Mouse (Mus musculus): Measurements from ENCODE around the gene Gm13289. TPM values are rescaled to one million over a fixed set of nuclear protein-coding genes. Genes with fewer than 3 reads are reported as not detected.
"Not testable (repeated sequence)": the region's sequence is repeated elsewhere in the genome, so short reads cannot be mapped to it uniquely, and the experiment has no call there.

Gene Gm13289
- not detected for polyA plus RNA-seq (2017; shearing (Covaris generic))

DNA sequence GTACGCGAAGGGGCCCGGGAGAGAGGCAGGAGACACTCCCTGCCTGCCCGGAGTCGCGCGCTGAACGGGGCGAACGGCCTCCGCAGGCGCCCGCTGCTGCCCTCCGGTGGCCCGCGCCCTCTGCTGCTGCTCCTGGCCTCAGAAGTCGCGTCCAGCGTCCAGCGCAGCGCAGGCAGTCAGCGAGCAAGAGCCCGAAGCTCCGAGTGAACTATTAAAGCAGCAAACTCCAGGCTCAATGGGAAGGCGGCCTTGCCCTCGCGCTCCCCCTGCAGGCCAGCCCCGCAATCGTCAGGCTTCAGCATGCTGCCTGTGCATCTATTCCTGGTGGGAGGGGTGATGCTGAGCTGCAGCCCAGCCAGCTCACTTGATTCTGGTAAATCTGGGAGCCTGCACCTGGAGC is at the start of gene Gm13289:
Gene Gm13289, plus strand, starts transcription at position 301 of the 400 bp plus-strand sequence.
- not testable (repeated sequence) for ATAC-seq

DNA sequence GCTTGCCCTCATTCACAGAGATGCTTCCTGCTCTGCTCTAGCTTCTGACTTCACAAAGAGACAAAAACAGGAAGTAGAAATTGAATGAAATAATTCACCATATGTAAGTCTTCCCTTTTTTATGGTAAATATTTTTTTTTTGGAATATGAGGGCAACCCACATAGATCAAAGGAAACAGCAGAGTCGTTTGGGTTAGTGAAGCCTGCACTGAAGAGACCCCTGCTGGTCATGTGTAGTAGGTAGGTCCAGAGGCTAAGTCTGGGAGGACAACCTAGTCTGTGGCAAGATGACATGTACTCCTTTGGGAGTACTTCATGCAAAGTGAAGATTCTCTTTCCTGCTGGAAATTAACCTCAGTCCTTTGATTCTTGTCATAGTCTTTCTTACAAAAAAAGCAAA is 49.4 kb upstream of the Gm13289 start:
- ATAC-seq = peak; percentile 85

DNA sequence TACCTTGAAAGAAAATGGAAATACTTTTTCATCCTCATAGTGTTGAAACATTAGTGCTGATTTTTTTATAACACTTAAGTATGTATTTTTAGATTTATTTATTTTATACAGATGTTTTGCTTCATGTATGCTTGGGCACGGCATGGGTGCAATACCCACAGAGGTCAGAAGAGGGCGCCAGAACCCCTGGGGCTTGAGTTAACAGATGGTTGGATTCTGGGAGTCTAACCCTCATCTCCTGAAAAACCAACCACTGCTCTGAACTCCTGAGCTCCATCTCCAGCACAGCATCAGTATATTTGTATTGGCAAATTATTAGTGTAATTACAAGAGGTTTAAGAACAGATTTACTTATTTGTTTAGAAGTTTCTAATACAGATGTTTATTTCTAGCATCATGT is 38.2 kb upstream of the Gm13289 start:
- ATAC-seq = peak; percentile 75

DNA sequence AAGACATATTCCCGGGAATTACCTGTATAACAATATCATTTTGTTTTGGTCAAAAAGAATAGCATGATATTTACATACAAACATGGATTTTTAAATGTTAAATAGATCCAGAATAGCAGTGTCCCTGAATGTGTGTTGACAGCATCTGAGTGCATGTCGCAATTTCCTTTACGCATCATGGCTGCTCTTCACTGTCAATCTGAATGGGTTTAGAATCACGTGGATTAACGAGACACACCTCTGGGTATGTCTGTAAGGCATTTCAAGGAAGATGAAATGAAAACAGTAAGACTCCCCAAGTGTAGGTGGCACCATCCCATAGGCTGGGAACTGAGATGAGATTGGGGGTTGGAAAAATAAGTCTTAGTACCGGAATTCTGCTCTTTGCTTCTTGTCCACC is 37.7 kb upstream of the Gm13289 start:
- ATAC-seq = no peak

DNA sequence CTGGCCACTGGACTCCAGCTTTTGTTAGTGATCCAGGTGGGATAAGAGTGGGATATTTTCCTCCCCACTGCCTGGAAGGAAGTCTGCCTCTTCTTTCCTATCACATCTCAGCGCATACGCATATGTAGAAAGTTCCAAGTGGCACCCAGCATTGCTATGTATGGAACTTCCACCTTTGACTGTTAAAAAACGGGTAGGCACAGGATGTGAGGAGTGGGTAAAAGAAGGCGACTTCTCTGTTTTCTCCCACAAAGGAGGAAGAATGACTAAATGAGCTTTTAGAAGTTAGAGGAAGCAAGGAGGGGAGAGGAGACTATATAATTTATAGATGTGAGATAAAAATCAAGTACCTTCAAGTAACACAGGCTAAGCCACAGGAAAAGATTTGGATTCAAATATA is 35.3 kb upstream of the Gm13289 start:
- no peak for ATAC-seq

DNA sequence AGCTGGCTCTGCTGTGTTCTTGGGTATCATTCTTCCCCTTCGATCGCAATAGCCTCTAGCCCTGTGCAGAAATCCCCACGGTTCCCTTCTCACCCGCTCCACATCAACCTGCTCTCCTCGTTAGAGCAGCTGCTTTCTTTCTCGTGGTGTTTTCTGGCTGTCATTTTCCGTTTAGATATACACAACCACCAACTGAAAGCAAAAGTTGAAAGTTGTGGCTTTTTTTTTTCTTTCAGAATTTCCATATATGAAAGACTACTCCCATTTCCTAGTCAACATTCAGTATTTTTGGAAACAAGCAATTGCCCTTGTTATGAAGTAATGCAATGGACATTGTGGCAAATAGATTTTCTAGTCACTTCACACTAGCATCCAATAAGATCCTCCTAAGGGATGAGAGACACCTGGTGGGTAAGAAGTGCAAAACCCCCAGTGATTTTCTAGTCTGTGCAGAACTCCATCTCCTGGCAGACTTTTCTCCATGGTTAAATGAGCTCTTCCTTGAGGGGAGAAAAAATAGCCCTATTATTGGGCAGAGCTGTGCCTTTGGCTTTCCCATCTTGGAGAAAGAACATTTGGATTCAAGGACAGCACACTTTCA is 33.9 kb upstream of the Gm13289 start:
- ATAC-seq = peak; percentile 66

DNA sequence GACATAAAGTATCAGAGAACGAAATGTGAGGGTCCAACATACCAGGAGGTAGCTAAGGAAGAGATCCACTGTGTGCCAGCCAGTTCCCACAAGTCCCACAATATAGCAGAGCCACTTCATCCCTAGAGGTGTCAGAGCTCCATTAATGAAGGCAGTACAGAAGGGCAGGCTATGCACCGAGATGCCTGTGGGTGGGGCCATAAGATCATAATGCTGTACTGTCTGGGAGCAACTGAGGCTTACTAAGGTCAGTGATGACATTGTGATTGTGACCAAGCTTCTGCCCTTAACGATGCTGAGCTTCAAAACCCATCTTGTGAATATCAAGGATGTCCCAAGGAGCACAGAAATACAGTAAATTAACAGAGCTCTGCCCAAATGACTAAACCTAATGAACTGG is 32.5 kb upstream of the Gm13289 start:
- ATAC-seq = peak; percentile 38

DNA sequence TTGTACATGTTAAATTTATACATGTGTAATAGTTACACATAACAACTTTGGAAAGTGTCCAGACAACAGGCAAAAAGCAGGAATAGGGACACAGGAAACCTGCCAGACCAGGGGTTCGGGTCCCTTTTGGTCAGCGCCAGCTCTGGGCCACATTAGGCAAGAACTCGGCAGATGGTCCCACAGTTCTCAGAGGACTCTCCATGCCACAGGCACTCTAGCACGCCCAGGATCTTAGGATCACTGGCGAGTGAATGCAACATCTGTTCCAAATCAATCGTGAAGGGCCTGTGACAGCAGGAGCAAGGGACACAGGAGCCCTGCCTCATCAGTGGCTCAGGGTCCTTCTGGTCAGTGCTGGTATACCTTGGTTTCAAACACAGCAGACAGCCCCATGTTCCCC is 26.8 kb upstream of the Gm13289 start:
- no peak for ATAC-seq

DNA sequence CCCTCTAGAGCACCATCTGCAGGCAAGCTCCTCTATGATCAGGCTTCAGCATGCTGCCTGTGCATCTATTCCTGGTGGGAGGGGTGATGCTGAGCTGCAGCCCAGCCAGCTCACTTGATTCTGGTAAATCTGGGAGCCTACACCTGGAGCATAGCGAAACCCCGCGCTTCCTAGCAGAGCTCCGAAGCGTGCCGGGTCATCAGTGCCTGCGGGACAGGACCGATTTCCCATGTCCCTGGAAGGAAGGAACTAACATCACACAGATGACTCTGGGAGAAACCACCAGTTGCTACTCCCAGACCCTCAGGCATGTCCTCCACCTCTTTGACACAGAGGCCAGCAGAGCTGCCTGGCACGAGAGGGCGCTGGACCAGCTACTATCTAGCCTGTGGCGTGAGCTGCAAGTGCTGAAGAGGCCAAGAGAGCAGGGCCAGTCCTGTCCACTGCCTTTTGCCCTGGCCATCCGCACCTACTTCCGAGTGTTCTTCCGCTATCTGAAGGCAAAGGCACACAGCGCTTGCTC is 21.8 kb upstream of the Gm13289 start, which contains the start of gene Gm13271:
Gene Gm13271, plus strand, starts transcription at position 51 of the 523 bp plus-strand sequence.
- not testable (repeated sequence) for ATAC-seq

DNA sequence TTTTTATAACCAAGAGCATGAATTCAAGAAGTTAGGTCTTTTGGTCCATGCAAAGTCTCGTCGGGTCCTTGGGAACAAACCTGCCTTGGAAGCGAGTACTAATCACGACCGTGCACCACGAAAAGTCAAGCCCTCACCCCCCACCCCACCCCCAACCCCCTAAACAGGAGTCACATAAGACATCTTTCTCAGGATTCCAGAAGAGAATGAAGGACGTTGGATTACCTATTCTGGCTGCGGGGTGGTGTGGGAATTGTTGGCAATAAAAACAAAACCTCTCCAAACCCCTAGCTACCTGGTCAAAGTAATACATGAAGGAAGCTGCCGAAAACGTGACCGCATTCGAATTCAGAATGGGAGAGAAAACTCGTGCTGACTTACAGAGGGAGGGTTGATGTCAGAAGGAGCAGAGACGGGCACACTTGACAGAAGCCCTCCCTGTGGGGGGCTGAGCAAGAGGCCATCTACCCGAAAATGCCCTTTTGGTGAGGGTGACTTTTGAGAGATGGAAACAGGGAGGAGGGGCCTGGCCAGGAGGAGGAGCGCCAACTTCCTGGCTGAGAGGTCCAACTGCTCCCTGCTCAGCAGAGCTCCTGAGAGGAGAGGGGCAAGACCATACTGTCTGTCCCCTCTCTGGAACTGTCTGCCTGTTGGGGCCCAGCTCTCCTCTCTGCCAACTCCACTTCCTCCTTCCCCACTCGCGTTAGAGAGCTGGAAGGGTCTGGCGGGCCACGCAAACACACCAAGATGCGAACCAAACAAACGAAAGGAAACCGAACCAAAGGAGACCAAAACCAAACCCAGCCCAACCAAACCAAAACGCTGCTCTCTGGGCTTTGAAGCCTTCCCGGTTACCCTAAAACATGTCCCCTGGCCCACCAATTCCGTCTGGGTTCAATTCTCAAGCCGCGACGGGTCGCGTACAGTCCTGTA is 19.9 kb upstream of the Gm13289 start:
- ATAC-seq = not testable (repeated sequence)

DNA sequence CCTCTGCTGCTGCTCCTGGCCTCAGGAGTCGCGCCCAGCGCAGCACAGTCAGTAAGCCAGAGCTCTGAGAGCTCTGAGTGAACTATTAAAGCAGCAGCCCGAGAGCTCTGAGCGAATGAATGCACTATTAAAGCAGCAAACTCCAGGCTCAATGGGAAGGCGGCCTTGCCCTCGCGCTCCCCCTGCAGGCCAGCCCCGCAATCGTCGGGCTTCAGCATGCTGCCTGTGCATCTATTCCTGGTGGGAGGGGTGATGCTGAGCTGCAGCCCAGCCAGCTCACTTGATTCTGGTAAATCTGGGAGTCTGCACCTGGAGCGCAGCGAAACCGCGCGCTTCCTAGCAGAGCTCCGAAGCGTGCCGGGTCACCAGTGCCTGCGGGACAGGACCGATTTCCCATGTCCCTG is 19.1 kb upstream of the Gm13289 start:
- peak; percentile 100 for ATAC-seq

DNA sequence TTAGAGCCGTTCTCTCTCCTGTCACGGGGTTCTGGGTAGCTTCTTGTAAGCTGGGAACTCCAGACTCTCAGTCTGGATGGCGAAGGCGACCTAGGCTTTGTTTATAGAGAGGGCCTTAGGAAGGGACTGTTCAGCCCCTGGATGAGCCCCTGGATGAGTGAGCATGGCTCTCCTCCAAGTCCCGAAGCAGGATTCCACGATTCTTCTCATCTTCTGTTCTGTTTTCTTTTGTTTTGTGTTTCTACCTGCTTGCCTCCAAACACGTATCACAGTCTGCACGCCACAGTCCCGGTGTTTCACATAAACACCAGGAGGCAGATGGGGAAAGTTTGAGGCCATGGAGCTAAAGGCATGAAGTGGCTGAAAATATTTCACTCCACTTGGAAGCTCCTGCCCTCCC is 18.0 kb upstream of the Gm13289 start:
- ATAC-seq = not testable (repeated sequence)

DNA sequence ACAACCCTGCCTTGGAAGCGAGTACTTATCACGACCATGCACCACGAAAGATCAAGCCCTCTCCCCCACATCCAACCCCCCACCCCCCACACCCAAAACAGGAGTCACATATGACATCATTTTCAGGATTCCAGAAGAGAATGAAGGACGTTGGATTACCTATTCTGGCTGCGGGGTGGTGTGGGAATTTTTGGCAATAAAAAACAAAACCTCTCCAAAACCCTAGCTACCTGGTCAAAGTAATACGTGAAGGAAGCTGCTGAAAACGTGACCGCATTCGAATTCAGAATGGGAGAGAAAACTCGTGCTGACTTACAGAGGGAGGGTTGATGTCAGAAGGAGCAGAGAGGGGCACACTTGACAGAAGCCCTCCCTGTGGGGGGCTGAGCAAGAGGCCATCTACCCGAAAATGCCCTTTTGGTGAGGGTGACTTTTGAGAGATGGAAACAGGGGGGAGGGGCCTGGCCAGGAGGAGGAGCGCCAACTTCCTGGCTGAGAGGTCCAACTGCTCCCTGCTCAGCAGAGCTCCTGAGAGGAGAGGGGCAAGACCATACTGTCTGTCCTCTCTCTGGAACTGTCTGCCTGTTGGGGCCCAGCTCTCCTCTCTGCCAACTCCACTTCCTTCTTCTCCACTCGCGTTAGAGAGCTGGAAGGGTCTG is 17.0 kb upstream of the Gm13289 start, which contains the start of gene Gm13283:
Gene Gm13283, plus strand, starts transcription at position 510 of the 659 bp plus-strand sequence.
- ATAC-seq = not testable (repeated sequence)

DNA sequence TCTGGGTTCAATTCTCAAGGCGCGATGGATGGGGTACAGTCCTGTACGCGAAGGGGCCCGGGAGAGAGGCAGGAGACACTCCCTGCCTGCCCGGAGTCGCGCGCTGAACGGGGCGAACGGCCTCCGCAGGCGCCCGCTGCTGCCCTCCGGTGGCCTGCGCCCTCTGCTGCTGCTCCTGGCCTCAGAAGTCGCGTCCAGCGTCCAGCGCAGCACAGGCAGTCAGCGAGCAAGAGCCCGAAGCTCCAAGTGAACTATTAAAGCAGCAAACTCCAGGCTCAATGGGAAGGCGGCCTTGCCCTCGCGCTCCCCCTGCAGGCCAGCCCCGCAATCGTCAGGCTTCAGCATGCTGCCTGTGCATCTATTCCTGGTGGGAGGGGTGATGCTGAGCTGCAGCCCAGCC is 16.3 kb upstream of the Gm13289 start:
- ATAC-seq = not testable (repeated sequence)

DNA sequence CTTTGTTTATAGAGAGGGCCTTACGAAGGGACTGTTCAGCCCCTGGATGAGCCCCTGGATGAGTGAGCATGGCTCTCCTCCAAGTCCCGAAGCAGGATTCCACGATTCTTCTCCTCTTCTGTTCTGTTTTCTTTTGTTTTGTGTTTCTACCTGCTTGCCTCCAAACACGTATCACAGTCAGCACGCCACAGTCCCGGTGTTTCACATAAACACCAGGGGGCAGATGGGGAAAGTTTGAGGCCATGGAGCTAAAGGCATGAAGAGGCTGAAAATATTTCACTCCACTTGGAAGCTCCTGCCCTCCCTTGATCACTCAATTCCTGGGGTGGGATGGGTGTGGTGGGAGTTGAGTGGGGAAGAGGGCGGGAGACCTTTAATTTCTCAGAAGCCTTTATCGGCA is 14.9 kb upstream of the Gm13289 start:
- not testable (repeated sequence) for ATAC-seq

DNA sequence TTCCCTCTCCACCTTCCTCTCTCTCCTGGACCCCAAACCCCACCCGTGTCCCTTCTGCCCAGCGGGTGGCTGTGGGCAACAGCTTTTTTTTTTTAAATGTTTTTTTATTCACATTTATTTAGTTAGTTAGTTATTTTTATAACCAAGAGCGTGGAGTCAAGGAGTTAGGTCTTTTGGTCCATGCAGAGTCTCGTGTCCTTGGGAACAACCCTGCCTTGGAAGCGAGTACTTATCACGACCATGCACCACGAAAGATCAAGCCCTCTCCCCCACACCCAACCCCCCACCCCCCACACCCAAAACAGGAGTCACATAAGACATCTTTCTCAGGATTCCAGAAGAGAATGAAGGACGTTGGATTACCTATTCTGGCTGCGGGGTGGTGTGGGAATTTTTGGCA is 14.4 kb upstream of the Gm13289 start:
- not testable (repeated sequence) for ATAC-seq

DNA sequence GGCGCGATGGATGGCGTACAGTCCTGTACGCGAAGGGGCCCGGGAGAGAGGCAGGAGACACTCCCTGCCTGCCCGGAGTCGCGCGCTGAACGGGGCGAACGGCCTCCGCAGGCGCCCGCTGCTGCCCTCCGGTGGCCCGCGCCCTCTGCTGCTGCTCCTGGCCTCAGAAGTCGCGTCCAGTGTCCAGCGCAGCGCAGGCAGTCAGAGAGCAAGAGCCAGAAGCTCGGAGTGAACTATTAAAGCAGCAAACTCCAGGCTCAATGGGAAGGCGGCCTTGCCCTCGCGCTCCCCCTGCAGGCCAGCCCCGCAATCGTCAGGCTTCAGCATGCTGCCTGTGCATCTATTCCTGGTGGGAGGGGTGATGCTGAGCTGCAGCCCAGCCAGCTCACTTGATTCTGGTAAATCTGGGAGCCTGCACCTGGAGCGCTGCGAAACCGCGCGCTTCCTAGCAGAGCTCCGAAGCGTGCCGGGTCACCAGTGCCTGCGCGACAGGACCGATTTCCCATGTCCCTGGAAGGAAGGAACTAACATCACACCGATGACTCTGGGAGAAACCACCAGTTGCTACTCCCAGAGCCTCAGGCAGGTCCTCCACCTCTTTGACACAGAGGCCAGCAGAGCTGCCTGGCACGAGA is 13.2 kb upstream of the Gm13289 start:
- ATAC-seq = not testable (repeated sequence)

DNA sequence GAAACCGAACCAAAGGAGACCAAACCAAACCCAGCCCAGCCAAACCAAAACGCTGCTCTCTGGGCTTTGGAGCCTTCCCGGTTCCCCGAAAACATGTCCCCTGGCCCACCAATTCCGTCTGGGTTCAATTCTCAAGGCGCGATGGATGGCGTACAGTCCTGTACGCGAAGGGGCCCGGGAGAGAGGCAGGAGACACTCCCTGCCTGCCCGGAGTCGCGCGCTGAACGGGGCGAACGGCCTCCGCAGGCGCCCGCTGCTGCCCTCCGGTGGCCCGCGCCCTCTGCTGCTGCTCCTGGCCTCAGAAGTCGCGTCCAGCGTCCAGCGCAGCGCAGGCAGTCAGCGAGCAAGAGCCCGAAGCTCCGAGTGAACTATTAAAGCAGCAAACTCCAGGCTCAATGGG is 3.2 kb upstream of the Gm13289 start, which contains the start of gene Gm13290:
Gene Gm13290, plus strand, starts transcription at position 301 of the 400 bp plus-strand sequence.
- not testable (repeated sequence) for ATAC-seq

DNA sequence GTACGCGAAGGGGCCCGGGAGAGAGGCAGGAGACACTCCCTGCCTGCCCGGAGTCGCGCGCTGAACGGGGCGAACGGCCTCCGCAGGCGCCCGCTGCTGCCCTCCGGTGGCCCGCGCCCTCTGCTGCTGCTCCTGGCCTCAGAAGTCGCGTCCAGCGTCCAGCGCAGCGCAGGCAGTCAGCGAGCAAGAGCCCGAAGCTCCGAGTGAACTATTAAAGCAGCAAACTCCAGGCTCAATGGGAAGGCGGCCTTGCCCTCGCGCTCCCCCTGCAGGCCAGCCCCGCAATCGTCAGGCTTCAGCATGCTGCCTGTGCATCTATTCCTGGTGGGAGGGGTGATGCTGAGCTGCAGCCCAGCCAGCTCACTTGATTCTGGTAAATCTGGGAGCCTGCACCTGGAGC is 2.8 kb downstream of the Gm13289 start, which contains the start of gene Gm13272:
Gene Gm13272, plus strand, starts transcription at position 301 of the 400 bp plus-strand sequence.
- ATAC-seq = not testable (repeated sequence)

DNA sequence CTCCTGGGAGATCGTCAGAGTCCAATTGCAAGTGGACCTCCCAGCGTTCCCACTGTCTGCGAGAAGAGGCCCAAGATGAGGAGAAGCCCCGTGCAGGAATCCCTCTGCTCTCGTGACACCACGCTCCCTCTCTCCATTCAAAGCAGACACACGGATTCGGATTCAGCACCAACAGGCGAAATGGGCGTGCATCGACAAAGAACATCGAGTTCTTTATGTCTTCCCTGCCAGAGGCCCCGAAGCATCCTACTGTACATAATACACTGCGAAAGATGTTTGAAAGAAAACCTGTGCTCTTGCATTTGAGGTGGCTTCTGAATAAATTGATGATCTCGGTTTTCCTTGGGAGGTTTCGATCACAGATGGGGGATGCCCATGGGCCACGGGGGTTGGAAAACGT is 3.6 kb downstream of the Gm13289 start:
- not testable (repeated sequence) for ATAC-seq

DNA sequence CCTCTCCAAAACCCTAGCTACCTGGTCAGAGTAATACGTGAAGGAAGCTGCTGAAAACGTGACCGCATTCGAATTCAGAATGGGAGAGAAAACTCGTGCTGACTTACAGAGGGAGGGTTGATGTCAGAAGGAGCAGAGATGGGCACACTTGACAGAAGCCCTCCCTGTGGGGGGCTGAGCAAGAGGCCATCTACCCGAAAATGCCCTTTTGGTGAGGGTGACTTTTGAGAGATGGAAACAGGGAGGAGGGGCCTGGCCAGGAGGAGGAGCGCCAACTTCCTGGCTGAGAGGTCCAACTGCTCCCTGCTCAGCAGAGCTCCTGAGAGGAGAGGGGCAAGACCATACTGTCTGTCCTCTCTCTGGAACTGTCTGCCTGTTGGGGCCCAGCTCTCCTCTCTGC is 5.1 kb downstream of the Gm13289 start, which contains the start of gene Ifnz:
Gene Ifnz, plus strand, starts transcription at position 301 of the 400 bp plus-strand sequence.
- ATAC-seq = not testable (repeated sequence)

DNA sequence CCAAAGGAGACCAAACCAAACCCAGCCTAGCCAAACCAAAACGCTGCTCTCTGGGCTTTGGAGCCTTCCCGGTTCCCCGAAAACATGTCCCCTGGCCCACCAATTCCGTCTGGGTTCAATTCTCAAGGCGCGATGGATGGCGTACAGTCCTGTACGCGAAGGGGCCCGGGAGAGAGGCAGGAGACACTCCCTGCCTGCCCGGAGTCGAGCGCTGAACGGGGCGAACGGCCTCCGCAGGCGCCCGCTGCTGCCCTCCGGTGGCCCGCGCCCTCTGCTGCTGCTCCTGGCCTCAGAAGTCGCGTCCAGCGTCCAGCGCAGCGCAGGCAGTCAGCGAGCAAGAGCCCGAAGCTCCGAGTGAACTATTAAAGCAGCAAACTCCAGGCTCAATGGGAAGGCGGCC is 5.6 kb downstream of the Gm13289 start:
- not testable (repeated sequence) for ATAC-seq
